Mouse (Mus musculus): Measurements from ENCODE around the gene Glis2. TPM values are rescaled to one million over a fixed set of nuclear protein-coding genes. Genes with fewer than 3 reads are reported as not detected.

Glis2 gene
- total RNA-seq, 4 experiments from 2014 or later, result 11.1 to 20.7 (median 16.6) TPM

GRCm38 (mm10) chr16:4602766-4603452, 8.4 kb downstream of the Glis2 start:
- no peak for DNase-seq (ENCODE audit: low spot score in 2 of 2)

GRCm38 (mm10) chr16:4603453-4603837, 8.9 kb downstream of the Glis2 start:
- DNase-seq (ENCODE audit: low spot score in 2 of 2), result no peak

- no peak for DNase-seq (ENCODE audit: low spot score in 2 of 2)
These were observed 9.9 kb downstream of the Glis2 start for GRCm38 (mm10) chr16:4604293-4604837.

GRCm38 (mm10) chr16:4605514-4606131, 11.1 kb downstream of the Glis2 start:
- no peak for DNase-seq (ENCODE audit: low spot score in 2 of 2)

GRCm38 (mm10) chr16:4606431-4607084, 12.0 kb downstream of the Glis2 start:
- no peak for DNase-seq (ENCODE audit: low spot score in 2 of 2)

GRCm38 (mm10) chr16:4607818-4608531, 13.5 kb downstream of the Glis2 start:
- no peak for DNase-seq (ENCODE audit: low spot score in 2 of 2)

GRCm38 (mm10) chr16:4608532-4609059, 14.1 kb downstream of the Glis2 start:
- DNase-seq (ENCODE audit: low spot score in 2 of 2), result no peak

GRCm38 (mm10) chr16:4611193-4611592, 16.7 kb downstream of the Glis2 start:
- no peak for DNase-seq (ENCODE audit: low spot score in 2 of 2)

- DNase-seq (ENCODE audit: low spot score in 2 of 2), result no peak
These were observed 17.2 kb downstream of the Glis2 start for GRCm38 (mm10) chr16:4611676-4612075.

GRCm38 (mm10) chr16:4613736-4614135, 19.2 kb downstream of the Glis2 start:
- no peak for DNase-seq (ENCODE audit: low spot score in 2 of 2)

GRCm38 (mm10) chr16:4614639-4615038, 20.1 kb downstream of the Glis2 start:
- DNase-seq (ENCODE audit: low spot score in 2 of 2), result no peak

GRCm38 (mm10) chr16:4615297-4615696, 20.8 kb downstream of the Glis2 start:
- DNase-seq (ENCODE audit: low spot score in 2 of 2), result no peak

GRCm38 (mm10) chr16:4616829-4617228, 22.3 kb downstream of the Glis2 start:
- no peak for DNase-seq (ENCODE audit: low spot score in 2 of 2)

GRCm38 (mm10) chr16:4624074-4624473, 29.6 kb downstream of the Glis2 start:
- DNase-seq (ENCODE audit: low spot score in 2 of 2), result no peak

GRCm38 (mm10) chr16:4624481-4625110, 30.1 kb downstream of the Glis2 start, which contains the start of gene Pam16:
Pam16 (minus strand) TSS chr16:4624988.
- peak; percentile 81 to 91 for DNase-seq (ENCODE audit: low spot score in 2 of 2)

- DNase-seq (ENCODE audit: low spot score in 2 of 2), result no peak
These were observed 32.6 kb downstream of the Glis2 start for GRCm38 (mm10) chr16:4627105-4627504.

- no peak for DNase-seq (ENCODE audit: low spot score in 2 of 2)
These were observed 34.4 kb downstream of the Glis2 start for GRCm38 (mm10) chr16:4628898-4629419.

GRCm38 (mm10) chr16:4629950-4630349, 35.4 kb downstream of the Glis2 start:
- peak in 1 of 2 experiments; percentile 79 for DNase-seq (ENCODE audit: low spot score in 2 of 2)

GRCm38 (mm10) chr16:4632050-4632449, 37.5 kb downstream of the Glis2 start:
- no peak for DNase-seq (ENCODE audit: low spot score in 2 of 2)

- no peak for DNase-seq (ENCODE audit: low spot score in 2 of 2)
These were observed 39.1 kb downstream of the Glis2 start for GRCm38 (mm10) chr16:4633661-4634060.

GRCm38 (mm10) chr16:4634681-4635080, 40.2 kb downstream of the Glis2 start:
- DNase-seq (ENCODE audit: low spot score in 2 of 2), result no peak

Data from left cerebral cortex, adult 8-10 months (tissue).